Mouse (Mus musculus): ENCODE results near the gene Mecom. TPM values are rescaled to one million over a fixed set of nuclear protein-coding genes. Genes with fewer than 3 reads are reported as not detected.
"Not testable (repeated sequence)": the region's sequence is repeated elsewhere in the genome, so short reads cannot be mapped to it uniquely, and the experiment has no call there.

The Mecom gene
- total and polyA plus RNA-seq, 2 experiments from 2014 or later, result 1.9 to 3.9 TPM

GRCm38 (mm10) chr3:30243776-30244275 lies 304.0 kb downstream of the Mecom start:
- H3K9ac ChIP-seq, result no peak overlapping the region
- H3K27ac ChIP-seq (ENCODE audit: low read depth, low read length), result no peak overlapping the region
- DNase-seq, result no peak
- no peaks in the 10 kb centered on the region for H3K4me1 ChIP-seq (ENCODE audit: insufficient read depth)
- 0 out of 2 replicates have a peak, but pooled peaks cover 3% of the 10 kb centered on the region for H3K27me3 ChIP-seq (ENCODE audit: insufficient read depth, low read length)
- no peaks in the 10 kb centered on the region for H3K36me3 ChIP-seq (ENCODE audit: insufficient read depth)
- no peak for ATAC-seq
- H3K4me2 ChIP-seq (ENCODE audit: low read depth), result no peak overlapping the region
- WGBS, result 65% methylated on average over 8 of the region's 8 CpGs
- H3K4me3 ChIP-seq (ENCODE audit: low read depth, low read length), result no peak overlapping the region
- H3K9me3 ChIP-seq (ENCODE audit: low read length), result no peaks in the 10 kb centered on the region
- no peak for TF ChIP-seq CTCF (IDR thresholded peaks at IDR 0.05; ENCODE audit: low read depth)

GRCm38 (mm10) chr3:30239416-30239815 lies 308.4 kb downstream of the Mecom start:
- H3K9ac ChIP-seq, result no peak overlapping the region
- H3K27ac ChIP-seq (ENCODE audit: low read depth, low read length), result no peak overlapping the region
- H3K36me3 ChIP-seq (ENCODE audit: insufficient read depth), result no peaks in the 10 kb centered on the region
- H3K4me2 ChIP-seq (ENCODE audit: low read depth), result no peak overlapping the region
- TF ChIP-seq CTCF (IDR thresholded peaks at IDR 0.05; ENCODE audit: low read depth), result no peak
- no peaks in the 10 kb centered on the region for H3K9me3 ChIP-seq (ENCODE audit: low read length)
- ATAC-seq (no peak), DNase-seq (no peak)
- H3K4me1 ChIP-seq (ENCODE audit: insufficient read depth), result no peaks in the 10 kb centered on the region
- 0 out of 2 replicates have a peak, but pooled peaks cover 3% of the 10 kb centered on the region for H3K27me3 ChIP-seq (ENCODE audit: insufficient read depth, low read length)
- H3K4me3 ChIP-seq (ENCODE audit: low read depth, low read length), result no peak overlapping the region
- WGBS, result 78% methylated on average over 1 of the region's 1 CpGs

GRCm38 (mm10) chr3:30237493-30237892 lies 310.3 kb downstream of the Mecom start:
- no peaks in the 10 kb centered on the region for H3K4me1 ChIP-seq (ENCODE audit: insufficient read depth)
- H3K27ac ChIP-seq (ENCODE audit: low read depth, low read length), result no peak overlapping the region
- DNase-seq (no peak), ATAC-seq (no peak)
- no peak overlapping the region for H3K9ac ChIP-seq
- TF ChIP-seq CTCF (IDR thresholded peaks at IDR 0.05; ENCODE audit: low read depth), result no peak
- H3K4me3 ChIP-seq (ENCODE audit: low read depth, low read length), result no peak overlapping the region
- H3K4me2 ChIP-seq (ENCODE audit: low read depth), result no peak overlapping the region
- 95% methylated on average over 5 of the region's 5 CpGs for WGBS
- 0 out of 2 replicates have a peak, but pooled peaks cover 3% of the 10 kb centered on the region for H3K27me3 ChIP-seq (ENCODE audit: insufficient read depth, low read length)
- H3K36me3 ChIP-seq (ENCODE audit: insufficient read depth), result no peaks in the 10 kb centered on the region
- H3K9me3 ChIP-seq (ENCODE audit: low read length), result no peaks in the 10 kb centered on the region

- 74% methylated on average over 1 of the region's 1 CpGs for WGBS
- Histone ChIP-seq H3K9ac (no peak overlapping the region), H3K4me1 (ENCODE audit: insufficient read depth) (no peaks in the 10 kb centered on the region), H3K9me3 (ENCODE audit: low read length) (no peaks in the 10 kb centered on the region), H3K4me3 (ENCODE audit: low read depth, low read length) (no peak overlapping the region), H3K4me2 (ENCODE audit: low read depth) (no peak overlapping the region), H3K27me3 (ENCODE audit: insufficient read depth, low read length) (no peaks in the 10 kb centered on the region), H3K36me3 (ENCODE audit: insufficient read depth) (no peaks in the 10 kb centered on the region), H3K27ac (ENCODE audit: low read depth, low read length) (no peak overlapping the region)
- DNase-seq, result no peak
- no peak for ATAC-seq
- no peak for TF ChIP-seq CTCF (IDR thresholded peaks at IDR 0.05; ENCODE audit: low read depth)
Observed at GRCm38 (mm10) chr3:30234018-30234417, 313.8 kb downstream of the Mecom start.

GRCm38 (mm10) chr3:30227964-30228670 lies 319.7 kb downstream of the Mecom start:
- H3K36me3 ChIP-seq (ENCODE audit: insufficient read depth), result no peaks in the 10 kb centered on the region
- no peaks in the 10 kb centered on the region for H3K9me3 ChIP-seq (ENCODE audit: low read length)
- H3K4me3 ChIP-seq (ENCODE audit: low read depth, low read length), result no peak overlapping the region
- peaks cover 5% of the 10 kb centered on the region for H3K27me3 ChIP-seq (ENCODE audit: insufficient read depth, low read length)
- no peak overlapping the region for H3K4me2 ChIP-seq (ENCODE audit: low read depth)
- H3K4me1 ChIP-seq (ENCODE audit: insufficient read depth), result no peaks in the 10 kb centered on the region
- WGBS, result 42% methylated on average over 12 of the region's 12 CpGs
- H3K9ac ChIP-seq, result no peak overlapping the region
- ATAC-seq (no peak), DNase-seq (no peak)
- TF ChIP-seq CTCF (IDR thresholded peaks at IDR 0.05; ENCODE audit: low read depth), result no peak
- H3K27ac ChIP-seq (ENCODE audit: low read depth, low read length), result no peak overlapping the region

- Histone ChIP-seq H3K9ac (no peak overlapping the region), H3K4me3 (ENCODE audit: low read depth, low read length) (no peak overlapping the region), H3K27ac (ENCODE audit: low read depth, low read length) (no peak overlapping the region), H3K36me3 (ENCODE audit: insufficient read depth) (no peaks in the 10 kb centered on the region), H3K4me2 (ENCODE audit: low read depth) (no peak overlapping the region), H3K9me3 (ENCODE audit: low read length) (no peaks in the 10 kb centered on the region), H3K4me1 (ENCODE audit: insufficient read depth) (no peaks in the 10 kb centered on the region), H3K27me3 (ENCODE audit: insufficient read depth, low read length) (peaks cover 10% of the 10 kb centered on the region)
- no peak for TF ChIP-seq CTCF (IDR thresholded peaks at IDR 0.05; ENCODE audit: low read depth)
- ATAC-seq, result peak; percentile 80
- DNase-seq, result no peak
- WGBS, result 13% methylated on average over 13 of the region's 13 CpGs
Observed at GRCm38 (mm10) chr3:30226928-30227370, 320.9 kb downstream of the Mecom start.

GRCm38 (mm10) chr3:30225200-30225599 lies 322.6 kb downstream of the Mecom start:
- H3K9me3 ChIP-seq (ENCODE audit: low read length); DNase-seq; H3K9ac ChIP-seq; H3K4me3 ChIP-seq (ENCODE audit: low read depth, low read length); H3K4me2 ChIP-seq (ENCODE audit: low read depth); ATAC-seq; H3K4me1 ChIP-seq (ENCODE audit: insufficient read depth); H3K36me3 ChIP-seq (ENCODE audit: insufficient read depth); H3K27ac ChIP-seq (ENCODE audit: low read depth, low read length): not testable (repeated sequence)
- H3K27me3 ChIP-seq (ENCODE audit: insufficient read depth, low read length), result peaks cover 22% of the 10 kb centered on the region
- WGBS, result 85% methylated on average over 6 of the region's 6 CpGs

Measured in forebrain, postnatal 0 days (tissue).